Mouse (Mus musculus): ENCODE measurements around the gene Pax3.

The Pax3 gene

GRCm38 (mm10) chr1:78081761-78082160, 115.2 kb downstream of the Pax3 start:
- no peak for DNase-seq (ENCODE audit: low read depth, low spot score)

GRCm38 (mm10) chr1:78060850-78061249, 136.1 kb downstream of the Pax3 start:
- DNase-seq (ENCODE audit: low read depth, low spot score), result no peak

- no peak for DNase-seq (ENCODE audit: low read depth, low spot score)
These were observed 139.0 kb downstream of the Pax3 start for GRCm38 (mm10) chr1:78057939-78058338.

GRCm38 (mm10) chr1:78053677-78054076, 143.3 kb downstream of the Pax3 start:
- no peak for DNase-seq (ENCODE audit: low read depth, low spot score)

All from retina, adult 2 months (tissue).